Mouse (Mus musculus) kidney, adult 2 months (tissue): ENCODE measurements around the gene Arfrp1. TPM values are rescaled to one million over a fixed set of nuclear protein-coding genes. Genes with fewer than 3 reads are reported as not detected.

Source experiments
- DNase-seq: peaks from one replicate; pipeline ENCODE4 v3.0.0; 2021
- H3K27ac ChIP-seq: fragments of 200-500 bp; 2 replicates; pipeline ENCODE4 v1.5.1; 2012; ENCODE audit warnings: low read depth, low read length, control low read depth, inconsistent platforms; ENCODE audit not compliant: insufficient read depth
- H3K27me3 ChIP-seq: fragments of 200-500 bp; replicated peaks from 2 replicates; pipeline ENCODE4 v1.6.1; 2012; ENCODE audit warnings: mild to moderate bottlenecking, moderate library complexity, low read length, inconsistent platforms; ENCODE audit not compliant: control insufficient read depth, insufficient read depth
- H3K36me3 ChIP-seq: fragments of 200-500 bp; 2 replicates; pipeline ENCODE4 v1.6.1; 2012; ENCODE audit warnings: mild to moderate bottlenecking, moderate library complexity, low read length, inconsistent platforms; ENCODE audit not compliant: control insufficient read depth, insufficient read depth
- H3K4me1 ChIP-seq: fragments of 200-500 bp; 2 replicates; pipeline ENCODE4 v1.6.1; 2011; ENCODE audit warnings: low read length; ENCODE audit not compliant: control insufficient read depth, insufficient read depth
- H3K4me3 ChIP-seq: fragments of 200-500 bp; 2 replicates; pipeline ENCODE4 v1.5.1; 2011; ENCODE audit warnings: mild to moderate bottlenecking, low read depth, low read length, control low read depth; ENCODE audit not compliant: insufficient read depth
- CTCF ChIP-seq: fragments of 200-500 bp; conservative IDR thresholded peaks from 2 replicates; pipeline ENCODE4 v1.5.1; 2011; ENCODE audit warnings: low read depth, mild to moderate bottlenecking, control low read depth, low read length, moderate library complexity, mixed read lengths; ENCODE audit not compliant: insufficient read depth, insufficient read length
- POLR2A ChIP-seq: fragments of 200-500 bp; IDR thresholded peaks from one replicate; pipeline ENCODE4 v1.6.1; 2011; ENCODE audit warnings: low read depth, low read length, control low read depth
- WGBS: fragments of 180-500 bp; shearing (Covaris S2); methylation state at CpG from one replicate; pipeline ENCODE4 v1.1.7; 2018; 5-methylcytosine and 5-hydroxymethylcytosine counted together
- polyA plus RNA-seq: library from polyadenylated mRNA; depleted of rRNA; stranded (reverse); fragments of >200 nt; gene quantifications from 2 replicates; pipeline ENCODE4 v1.2.3, GENCODE M21; 2012

Gene Arfrp1
- polyA plus RNA-seq, 1 experiment, result 36.0 TPM

GRCm38 (mm10) chr2:181394086-181394485 is 28.9 kb upstream of the Arfrp1 start:
- 93% methylated on average over 3 of the region's 3 CpGs for WGBS
- Histone ChIP-seq H3K27me3 (no peaks in the 10 kb centered on the region), H3K36me3 (no peaks in the 10 kb centered on the region), H3K4me1 (no peaks in the 10 kb centered on the region), H3K27ac (no peak overlapping the region), H3K4me3 (no peak overlapping the region)
- DNase-seq, result no peak
- TF ChIP-seq POLR2A, result no peak
- TF ChIP-seq CTCF, result no peak

- peak; percentile 88 for DNase-seq
- H3K4me1 ChIP-seq, result no peaks in the 10 kb centered on the region
- no peaks in the 10 kb centered on the region for H3K27me3 ChIP-seq
- H3K36me3 ChIP-seq, result no peaks in the 10 kb centered on the region
- 29% methylated on average over 4 of the region's 4 CpGs for WGBS
- no peak overlapping the region for H3K27ac ChIP-seq
- H3K4me3 ChIP-seq, result no peak overlapping the region
- TF ChIP-seq POLR2A, result no peak
- peak; percentile 94 for TF ChIP-seq CTCF
Observed at GRCm38 (mm10) chr2:181392600-181393213, 27.5 kb upstream of the Arfrp1 start.

- Histone ChIP-seq H3K27me3 (no peaks in the 10 kb centered on the region), H3K4me1 (no peaks in the 10 kb centered on the region), H3K4me3 (no peak overlapping the region), H3K36me3 (no peaks in the 10 kb centered on the region), H3K27ac (no peak overlapping the region)
- no peak for DNase-seq
- WGBS, result 62% methylated on average over 2 of the region's 2 CpGs
- no peak for TF ChIP-seq CTCF
Observed at GRCm38 (mm10) chr2:181391541-181391940, 26.3 kb upstream of the Arfrp1 start.

- no peak for DNase-seq
- Histone ChIP-seq H3K27me3 (no peaks in the 10 kb centered on the region), H3K4me3 (no peak overlapping the region), H3K36me3 (no peaks in the 10 kb centered on the region), H3K27ac (no peak overlapping the region), H3K4me1 (no peaks in the 10 kb centered on the region)
- TF ChIP-seq POLR2A (no peak), CTCF (no peak)
- 92% methylated on average over 15 of the region's 15 CpGs for WGBS
Observed at GRCm38 (mm10) chr2:181391022-181391421, 25.8 kb upstream of the Arfrp1 start.

GRCm38 (mm10) chr2:181390136-181390870 is 25.1 kb upstream of the Arfrp1 start:
- WGBS, result 76% methylated on average over 4 of the region's 4 CpGs
- Histone ChIP-seq H3K27ac (no peak overlapping the region), H3K27me3 (no peaks in the 10 kb centered on the region), H3K4me3 (no peak overlapping the region), H3K36me3 (no peaks in the 10 kb centered on the region), H3K4me1 (no peaks in the 10 kb centered on the region)
- DNase-seq, result no peak
- TF ChIP-seq CTCF (no peak), POLR2A (no peak)

GRCm38 (mm10) chr2:181386663-181387210 is 21.5 kb upstream of the Arfrp1 start:
- 65% methylated on average over 4 of the region's 4 CpGs for WGBS
- TF ChIP-seq CTCF (no peak), POLR2A (no peak)
- H3K27ac ChIP-seq, result no peak overlapping the region
- no peaks in the 10 kb centered on the region for H3K4me1 ChIP-seq
- H3K36me3 ChIP-seq, result no peaks in the 10 kb centered on the region
- H3K27me3 ChIP-seq, result no peaks in the 10 kb centered on the region
- H3K4me3 ChIP-seq, result no peak overlapping the region
- DNase-seq, result no peak

- peak; percentile 42 for DNase-seq
- Histone ChIP-seq H3K27ac (no peak overlapping the region), H3K27me3 (no peaks in the 10 kb centered on the region), H3K4me3 (no peak overlapping the region), H3K36me3 (no peaks in the 10 kb centered on the region), H3K4me1 (no peaks in the 10 kb centered on the region)
- WGBS, result 46% methylated on average over 3 of the region's 3 CpGs
- TF ChIP-seq CTCF (no peak), POLR2A (no peak)
Observed at GRCm38 (mm10) chr2:181385885-181386284, 20.7 kb upstream of the Arfrp1 start.
